Mouse (Mus musculus): ENCODE data around the gene Lin7c. TPM values are rescaled to one million over a fixed set of nuclear protein-coding genes. Genes with fewer than 3 reads are reported as not detected.
"Not testable (repeated sequence)": the region's sequence is repeated elsewhere in the genome, so short reads cannot be mapped to it uniquely, and the experiment has no call there.

The Lin7c gene
- total and polyA plus RNA-seq, 3 experiments: 6.9 to 43.6 (median 43.3) TPM

DNA sequence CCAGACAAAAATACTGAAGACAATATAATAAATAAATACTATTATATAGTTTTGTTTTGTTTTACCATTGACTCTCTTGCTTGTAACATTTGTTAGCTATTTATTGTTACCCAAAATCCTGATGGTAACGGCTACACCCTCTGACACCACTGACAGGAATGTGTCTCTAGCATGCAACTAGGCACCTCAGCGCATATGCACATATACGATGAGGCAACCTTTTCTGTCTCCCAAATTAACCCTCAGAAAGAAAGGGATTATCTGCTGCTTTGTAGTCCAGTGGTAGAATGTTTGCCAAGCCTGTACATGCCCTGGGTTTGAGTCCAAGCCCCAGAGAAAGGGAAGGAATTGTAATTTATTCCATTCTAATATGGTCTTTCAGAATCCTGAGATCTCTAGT lies 29.8 kb upstream of the Lin7c start:
- no peak for TF ChIP-seq EP300 (IDR thresholded peaks at IDR 0.05; ENCODE audit: insufficient read depth, low read depth, low read length)
- no peak for TF ChIP-seq POLR2A (IDR thresholded peaks at IDR 0.05; ENCODE audit: insufficient read depth, low read depth, low read length)
- TF ChIP-seq CTCF (IDR thresholded peaks at IDR 0.05): no peak
- Histone ChIP-seq H3K79me2 (replicated peaks; ENCODE audit: control insufficient read depth, insufficient read depth, low read length) (no peaks in the 10 kb centered on the region), H3K4me1 (ENCODE audit: control insufficient read depth, insufficient read depth, low read length) (no peaks in the 10 kb centered on the region), H3K27me3 (ENCODE audit: control insufficient read depth, insufficient read depth, low read length) (no peaks in the 10 kb centered on the region), H3K27ac (no peak overlapping the region), H3K9ac (ENCODE audit: low read depth, low read length) (no peak overlapping the region), H3K36me3 (ENCODE audit: control insufficient read depth, insufficient read depth, low read length) (no peaks in the 10 kb centered on the region), H3K4me3 (no peak overlapping the region)
- intact Hi-C loops (cut with DNase I): no loop called here
- DNase-seq: no peak
- WGBS: 93% methylated on average over 3 of the region's 3 CpGs

DNA sequence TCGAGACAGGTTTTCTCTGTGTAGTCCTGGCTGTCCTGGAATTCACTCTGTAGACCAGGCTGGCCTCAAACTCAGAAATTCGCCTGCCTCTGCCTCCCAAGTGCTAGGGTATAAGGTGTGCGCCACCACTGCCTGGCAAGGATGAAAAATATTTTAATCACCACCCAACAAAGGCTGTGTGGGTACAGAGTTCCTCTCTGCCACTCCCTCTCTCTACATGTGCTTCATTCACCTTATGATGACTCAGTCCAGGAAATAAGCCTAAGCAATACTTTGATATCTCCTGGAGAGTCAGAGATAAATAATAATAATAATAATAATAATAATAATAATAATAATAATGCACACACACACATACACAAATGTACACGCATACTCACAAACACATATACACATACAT lies 11.2 kb upstream of the Lin7c start:
- 82% methylated on average over 4 of the region's 4 CpGs for WGBS
- H3K27me3 ChIP-seq (ENCODE audit: control insufficient read depth, insufficient read depth, low read length); H3K79me2 ChIP-seq (replicated peaks; ENCODE audit: control insufficient read depth, insufficient read depth, low read length); intact Hi-C loops (cut with DNase I); DNase-seq; H3K9ac ChIP-seq (ENCODE audit: low read depth, low read length); H3K36me3 ChIP-seq (ENCODE audit: control insufficient read depth, insufficient read depth, low read length); H3K4me1 ChIP-seq (ENCODE audit: control insufficient read depth, insufficient read depth, low read length); H3K27ac ChIP-seq; H3K4me3 ChIP-seq: not testable (repeated sequence)

DNA sequence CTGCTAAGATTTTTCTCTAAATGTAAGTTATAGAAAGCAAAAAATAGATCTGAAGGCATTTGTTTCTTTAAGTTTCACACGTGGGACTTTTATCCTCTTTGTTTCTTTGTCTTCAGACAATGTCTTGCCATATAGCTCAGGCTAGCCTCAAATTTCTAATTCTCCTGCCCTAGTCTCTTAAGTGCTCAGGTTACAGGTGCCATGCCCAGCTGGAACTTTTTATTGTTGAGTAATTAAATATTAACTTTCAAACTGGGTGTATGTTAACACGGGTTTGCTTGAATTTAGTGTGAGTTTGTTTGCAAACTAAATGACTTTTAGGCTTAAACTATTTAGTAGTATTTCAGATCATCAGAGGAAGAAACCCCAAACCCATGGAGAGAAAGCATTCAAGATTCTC lies 9.5 kb upstream of the Lin7c start:
- H3K9ac ChIP-seq (ENCODE audit: low read depth, low read length): no peak overlapping the region
- no peaks in the 10 kb centered on the region for H3K4me1 ChIP-seq (ENCODE audit: control insufficient read depth, insufficient read depth, low read length)
- no peak overlapping the region for H3K27ac ChIP-seq
- intact Hi-C loops (cut with DNase I): loop anchor here (10.0 kb wide), 1 partner anchor 146 kb away; no protein-coding TSS in a partner anchor
- no peaks in the 10 kb centered on the region for H3K79me2 ChIP-seq (replicated peaks; ENCODE audit: control insufficient read depth, insufficient read depth, low read length)
- no peak for DNase-seq
- H3K27me3 ChIP-seq (ENCODE audit: control insufficient read depth, insufficient read depth, low read length): no peaks in the 10 kb centered on the region
- TF ChIP-seq POLR2A (IDR thresholded peaks at IDR 0.05; ENCODE audit: insufficient read depth, low read depth, low read length) (no peak), EP300 (IDR thresholded peaks at IDR 0.05; ENCODE audit: insufficient read depth, low read depth, low read length) (no peak), CTCF (IDR thresholded peaks at IDR 0.05) (no peak)
- no peak overlapping the region for H3K4me3 ChIP-seq
- peaks cover 2% of the 10 kb centered on the region for H3K36me3 ChIP-seq (ENCODE audit: control insufficient read depth, insufficient read depth, low read length)
- 67% methylated on average over 2 of the region's 2 CpGs for WGBS

DNA sequence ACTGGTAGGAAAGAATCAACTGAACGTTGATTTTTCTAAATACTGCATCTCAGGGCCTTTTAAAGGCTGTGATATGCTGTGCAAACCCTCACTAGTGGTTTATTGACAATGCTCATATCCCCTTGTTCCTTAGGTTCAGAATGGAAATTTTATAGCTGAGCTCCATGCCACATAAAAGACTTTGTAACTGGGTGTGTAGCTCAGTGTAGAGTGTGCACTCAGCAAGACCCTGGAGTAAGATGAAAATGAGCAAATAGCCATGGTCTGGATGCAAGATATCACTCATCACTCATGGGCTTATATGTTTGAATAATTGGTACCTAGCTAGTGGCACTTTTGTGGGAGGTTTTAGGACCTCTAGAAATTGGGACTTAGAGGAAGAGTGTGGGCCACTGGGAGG lies 9.0 kb upstream of the Lin7c start:
- H3K9ac ChIP-seq (ENCODE audit: low read depth, low read length): no peak overlapping the region
- intact Hi-C loops (cut with DNase I): loop anchor here (10.0 kb wide), 1 partner anchor 147 kb away; no protein-coding TSS in a partner anchor
- H3K27ac ChIP-seq: no peak overlapping the region
- DNase-seq: no peak
- H3K4me3 ChIP-seq: no peak overlapping the region
- WGBS: 61% methylated on average over 1 of the region's 1 CpGs
- no peaks in the 10 kb centered on the region for H3K4me1 ChIP-seq (ENCODE audit: control insufficient read depth, insufficient read depth, low read length)
- H3K27me3 ChIP-seq (ENCODE audit: control insufficient read depth, insufficient read depth, low read length): no peaks in the 10 kb centered on the region
- peaks cover 2% of the 10 kb centered on the region for H3K36me3 ChIP-seq (ENCODE audit: control insufficient read depth, insufficient read depth, low read length)
- TF ChIP-seq CTCF (IDR thresholded peaks at IDR 0.05): no peak
- no peak for TF ChIP-seq EP300 (IDR thresholded peaks at IDR 0.05; ENCODE audit: insufficient read depth, low read depth, low read length)
- TF ChIP-seq POLR2A (IDR thresholded peaks at IDR 0.05; ENCODE audit: insufficient read depth, low read depth, low read length): no peak
- no peaks in the 10 kb centered on the region for H3K79me2 ChIP-seq (replicated peaks; ENCODE audit: control insufficient read depth, insufficient read depth, low read length)

DNA sequence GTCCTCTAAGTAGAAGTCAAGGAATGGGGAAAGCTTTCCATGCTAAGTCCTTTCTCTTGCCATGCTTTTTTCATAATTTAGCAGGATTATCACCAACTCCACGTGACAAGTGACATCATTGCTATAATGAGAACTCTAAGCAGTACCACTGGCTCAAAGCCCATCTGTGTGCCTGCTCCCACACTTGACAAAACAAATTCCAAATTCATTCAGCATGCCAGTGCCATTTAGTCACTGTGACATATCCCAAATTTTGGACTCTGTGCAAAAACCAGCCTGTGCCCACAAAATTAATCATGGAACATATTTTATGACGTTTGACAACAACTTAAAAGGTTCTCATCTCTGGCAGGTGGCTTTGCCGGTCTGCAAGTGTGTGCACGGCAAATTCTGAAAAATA lies 6.5 kb upstream of the Lin7c start:
- Histone ChIP-seq H3K9ac (ENCODE audit: low read depth, low read length) (no peak overlapping the region), H3K4me1 (ENCODE audit: control insufficient read depth, insufficient read depth, low read length) (no peaks in the 10 kb centered on the region), H3K36me3 (ENCODE audit: control insufficient read depth, insufficient read depth, low read length) (peaks cover 2% of the 10 kb centered on the region), H3K27me3 (ENCODE audit: control insufficient read depth, insufficient read depth, low read length) (no peaks in the 10 kb centered on the region), H3K79me2 (replicated peaks; ENCODE audit: control insufficient read depth, insufficient read depth, low read length) (no peaks in the 10 kb centered on the region), H3K27ac (peak overlapping the region; percentile 64), H3K4me3 (no peak overlapping the region)
- WGBS: 48% methylated on average over 4 of the region's 4 CpGs
- peak in 1 of 2 experiments; percentile 14 for DNase-seq
- TF ChIP-seq CTCF (IDR thresholded peaks at IDR 0.05): no peak
- no peak for TF ChIP-seq POLR2A (IDR thresholded peaks at IDR 0.05; ENCODE audit: insufficient read depth, low read depth, low read length)
- no peak for TF ChIP-seq EP300 (IDR thresholded peaks at IDR 0.05; ENCODE audit: insufficient read depth, low read depth, low read length)
- intact Hi-C loops (cut with DNase I): loop anchor here (10.0 kb wide), 1 partner anchor 149 kb away; no protein-coding TSS in a partner anchor

DNA sequence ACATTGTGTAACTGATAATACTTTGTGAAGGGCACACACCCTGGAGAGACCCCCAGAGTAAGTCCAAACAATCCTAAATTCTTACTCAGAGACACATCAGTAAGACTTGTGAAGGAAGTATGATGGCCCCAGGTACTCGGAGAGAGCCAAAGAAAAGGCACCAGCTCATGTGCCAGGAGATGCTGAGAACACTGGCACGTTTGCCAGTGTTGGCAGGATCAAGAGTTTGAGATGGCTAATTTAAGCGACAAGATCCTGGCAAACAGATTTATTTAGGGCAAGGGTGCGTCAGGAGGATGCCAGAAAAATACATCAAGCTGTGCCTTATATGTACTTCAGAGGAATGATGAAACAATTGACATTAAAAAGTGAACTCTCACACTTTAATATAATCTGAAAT lies 6.1 kb upstream of the Lin7c start:
- Histone ChIP-seq H3K9ac (ENCODE audit: low read depth, low read length) (no peak overlapping the region), H3K27ac (peak overlapping the region; percentile 64), H3K27me3 (ENCODE audit: control insufficient read depth, insufficient read depth, low read length) (no peaks in the 10 kb centered on the region), H3K4me3 (no peak overlapping the region), H3K4me1 (ENCODE audit: control insufficient read depth, insufficient read depth, low read length) (no peaks in the 10 kb centered on the region), H3K36me3 (ENCODE audit: control insufficient read depth, insufficient read depth, low read length) (peaks cover 2% of the 10 kb centered on the region), H3K79me2 (replicated peaks; ENCODE audit: control insufficient read depth, insufficient read depth, low read length) (no peaks in the 10 kb centered on the region)
- no peak for TF ChIP-seq POLR2A (IDR thresholded peaks at IDR 0.05; ENCODE audit: insufficient read depth, low read depth, low read length)
- no peak for TF ChIP-seq CTCF (IDR thresholded peaks at IDR 0.05)
- no peak for TF ChIP-seq EP300 (IDR thresholded peaks at IDR 0.05; ENCODE audit: insufficient read depth, low read depth, low read length)
- peak; percentile 33 to 66 for DNase-seq
- WGBS: 49% methylated on average over 4 of the region's 4 CpGs
- intact Hi-C loops (cut with DNase I): loop anchor here (10.0 kb wide), 1 partner anchor 150 kb away; no protein-coding TSS in a partner anchor

Data from heart, adult 2 months (tissue).